Mouse (Mus musculus): ENCODE results near the gene Plekhb2. TPM values are rescaled to one million over a fixed set of nuclear protein-coding genes. Genes with fewer than 3 reads are reported as not detected.

Gene Plekhb2
- polyA plus RNA-seq, 1 experiment from 2014 or later, result 68.7 TPM

- peaks cover 88% of the 10 kb centered on the region for H3K36me3 ChIP-seq
- no peak overlapping the region for H3K4me2 ChIP-seq
- WGBS, result 95% methylated on average over 6 of the region's 6 CpGs
- 0 out of 2 replicates have a peak, but pooled peaks cover 4% of the 10 kb centered on the region for H3K4me1 ChIP-seq (replicated peaks)
- no peaks in the 10 kb centered on the region for H3K27me3 ChIP-seq
- H3K27ac ChIP-seq, result no peak overlapping the region
- ATAC-seq (ENCODE audit: low FRiP score), result no peak
- H3K9me3 ChIP-seq, result no peaks in the 10 kb centered on the region
- H3K9ac ChIP-seq, result no peak overlapping the region
- H3K4me3 ChIP-seq, result no peak overlapping the region
These were observed 30.4 kb upstream of the Plekhb2 start for GRCm38 (mm10) chr1:34819225-34819910.

GRCm38 (mm10) chr1:34821411-34821810, 28.4 kb upstream of the Plekhb2 start:
- WGBS, result 90% methylated on average over 2 of the region's 2 CpGs

GRCm38 (mm10) chr1:34822003-34822402, 27.8 kb upstream of the Plekhb2 start:
- Histone ChIP-seq H3K9ac (no peak overlapping the region), H3K4me2 (no peak overlapping the region), H3K36me3 (peaks cover 80% of the 10 kb centered on the region), H3K27me3 (no peaks in the 10 kb centered on the region), H3K4me1 (replicated peaks) (0 out of 2 replicates have a peak, but pooled peaks cover 3% of the 10 kb centered on the region), H3K9me3 (no peaks in the 10 kb centered on the region), H3K27ac (no peak overlapping the region), H3K4me3 (no peak overlapping the region)
- WGBS, result 89% methylated on average over 7 of the region's 7 CpGs
- ATAC-seq (ENCODE audit: low FRiP score), result no peak

More at GRCm38 (mm10) chr1:34821411-34821810, 28.4 kb upstream of the Plekhb2 start:
- no peaks in the 10 kb centered on the region for H3K9me3 ChIP-seq
- H3K36me3 ChIP-seq, result peaks cover 82% of the 10 kb centered on the region
- ATAC-seq (ENCODE audit: low FRiP score), result no peak
- no peak overlapping the region for H3K9ac ChIP-seq
- no peak overlapping the region for H3K4me2 ChIP-seq
- 0 out of 2 replicates have a peak, but pooled peaks cover 3% of the 10 kb centered on the region for H3K4me1 ChIP-seq (replicated peaks)
- no peaks in the 10 kb centered on the region for H3K27me3 ChIP-seq
- no peak overlapping the region for H3K27ac ChIP-seq
- no peak overlapping the region for H3K4me3 ChIP-seq

GRCm38 (mm10) chr1:34822746-34823145, 27.0 kb upstream of the Plekhb2 start:
- H3K9ac ChIP-seq, result no peak overlapping the region
- no peak overlapping the region for H3K27ac ChIP-seq
- no peak overlapping the region for H3K4me3 ChIP-seq
- peaks cover 80% of the 10 kb centered on the region for H3K36me3 ChIP-seq
- H3K4me1 ChIP-seq (replicated peaks), result 0 out of 2 replicates have a peak, but pooled peaks cover 4% of the 10 kb centered on the region
- H3K27me3 ChIP-seq, result no peaks in the 10 kb centered on the region
- H3K9me3 ChIP-seq, result no peaks in the 10 kb centered on the region
- H3K4me2 ChIP-seq, result no peak overlapping the region
- ATAC-seq (ENCODE audit: low FRiP score), result no peak
- 96% methylated on average over 7 of the region's 7 CpGs for WGBS

- H3K36me3 ChIP-seq, result peaks cover 80% of the 10 kb centered on the region
- H3K9ac ChIP-seq, result no peak overlapping the region
- no peak overlapping the region for H3K27ac ChIP-seq
- ATAC-seq (ENCODE audit: low FRiP score), result no peak
- no peaks in the 10 kb centered on the region for H3K9me3 ChIP-seq
- no peak overlapping the region for H3K4me2 ChIP-seq
- no peak overlapping the region for H3K4me3 ChIP-seq
- no peaks in the 10 kb centered on the region for H3K27me3 ChIP-seq
- WGBS, result 89% methylated on average over 6 of the region's 6 CpGs
- H3K4me1 ChIP-seq (replicated peaks), result 0 out of 2 replicates have a peak, but pooled peaks cover 7% of the 10 kb centered on the region
These were observed 26.4 kb upstream of the Plekhb2 start for GRCm38 (mm10) chr1:34823353-34823752.

GRCm38 (mm10) chr1:34824208-34824607, 25.6 kb upstream of the Plekhb2 start:
- 91% methylated on average over 8 of the region's 8 CpGs for WGBS
- H3K36me3 ChIP-seq, result peaks cover 80% of the 10 kb centered on the region
- H3K27me3 ChIP-seq, result no peaks in the 10 kb centered on the region
- no peak overlapping the region for H3K4me3 ChIP-seq
- H3K4me1 ChIP-seq (replicated peaks), result peaks cover 12% of the 10 kb centered on the region; the same call in 1 of the 2 replicates
- no peak overlapping the region for H3K4me2 ChIP-seq
- no peak overlapping the region for H3K27ac ChIP-seq
- no peaks in the 10 kb centered on the region for H3K9me3 ChIP-seq
- H3K9ac ChIP-seq, result no peak overlapping the region
- no peak for ATAC-seq (ENCODE audit: low FRiP score)

GRCm38 (mm10) chr1:34825909-34826308, 23.9 kb upstream of the Plekhb2 start:
- H3K36me3 ChIP-seq, result peaks cover 69% of the 10 kb centered on the region
- ATAC-seq (ENCODE audit: low FRiP score), result no peak

GRCm38 (mm10) chr1:34827900-34828299, 21.9 kb upstream of the Plekhb2 start:
- H3K9ac ChIP-seq, result no peak overlapping the region
- H3K4me2 ChIP-seq, result no peak overlapping the region
- no peaks in the 10 kb centered on the region for H3K27me3 ChIP-seq
- no peak overlapping the region for H3K4me3 ChIP-seq
- no peaks in the 10 kb centered on the region for H3K9me3 ChIP-seq
- no peak overlapping the region for H3K27ac ChIP-seq
- peaks cover 33% of the 10 kb centered on the region for H3K4me1 ChIP-seq (replicated peaks)
- WGBS, result 90% methylated on average over 7 of the region's 7 CpGs
- H3K36me3 ChIP-seq, result peaks cover 61% of the 10 kb centered on the region
- ATAC-seq (ENCODE audit: low FRiP score), result no peak

More at GRCm38 (mm10) chr1:34825909-34826308, 23.9 kb upstream of the Plekhb2 start:
- Histone ChIP-seq H3K4me1 (replicated peaks) (peaks cover 25% of the 10 kb centered on the region), H3K27me3 (no peaks in the 10 kb centered on the region), H3K27ac (no peak overlapping the region), H3K9me3 (no peaks in the 10 kb centered on the region), H3K4me2 (no peak overlapping the region), H3K4me3 (no peak overlapping the region), H3K9ac (no peak overlapping the region)
- WGBS, result 87% methylated on average over 9 of the region's 9 CpGs

- Histone ChIP-seq H3K4me2 (no peak overlapping the region), H3K4me3 (no peak overlapping the region), H3K9me3 (no peaks in the 10 kb centered on the region), H3K27ac (no peak overlapping the region), H3K9ac (no peak overlapping the region), H3K4me1 (replicated peaks) (peaks cover 33% of the 10 kb centered on the region), H3K27me3 (no peaks in the 10 kb centered on the region), H3K36me3 (peaks cover 53% of the 10 kb centered on the region)
- 96% methylated on average over 5 of the region's 5 CpGs for WGBS
- ATAC-seq (ENCODE audit: low FRiP score), result no peak
These were observed 21.1 kb upstream of the Plekhb2 start for GRCm38 (mm10) chr1:34828528-34829294.

GRCm38 (mm10) chr1:34830934-34831333, 18.8 kb upstream of the Plekhb2 start:
- no peak for ATAC-seq (ENCODE audit: low FRiP score)
- Histone ChIP-seq H3K9ac (no peak overlapping the region), H3K27ac (no peak overlapping the region), H3K4me3 (no peak overlapping the region), H3K4me2 (no peak overlapping the region), H3K36me3 (peaks cover 51% of the 10 kb centered on the region), H3K4me1 (replicated peaks) (peaks cover 41% of the 10 kb centered on the region), H3K27me3 (no peaks in the 10 kb centered on the region), H3K9me3 (no peaks in the 10 kb centered on the region)
- 83% methylated on average over 2 of the region's 2 CpGs for WGBS

GRCm38 (mm10) chr1:34831381-34831780, 18.4 kb upstream of the Plekhb2 start:
- no peak overlapping the region for H3K9ac ChIP-seq
- H3K27me3 ChIP-seq, result no peaks in the 10 kb centered on the region
- WGBS, result 87% methylated on average over 1 of the region's 1 CpGs
- no peaks in the 10 kb centered on the region for H3K9me3 ChIP-seq
- ATAC-seq (ENCODE audit: low FRiP score), result no peak
- H3K36me3 ChIP-seq, result peaks cover 51% of the 10 kb centered on the region
- H3K4me1 ChIP-seq (replicated peaks), result peaks cover 45% of the 10 kb centered on the region
- no peak overlapping the region for H3K4me2 ChIP-seq
- no peak overlapping the region for H3K4me3 ChIP-seq
- H3K27ac ChIP-seq, result no peak overlapping the region

GRCm38 (mm10) chr1:34834904-34835303, 14.9 kb upstream of the Plekhb2 start:
- peaks cover 54% of the 10 kb centered on the region for H3K4me1 ChIP-seq (replicated peaks)
- ATAC-seq (ENCODE audit: low FRiP score), result no peak
- no peak overlapping the region for H3K4me3 ChIP-seq
- H3K9ac ChIP-seq, result no peak overlapping the region
- H3K36me3 ChIP-seq, result peaks cover 29% of the 10 kb centered on the region
- H3K9me3 ChIP-seq, result no peaks in the 10 kb centered on the region
- H3K27me3 ChIP-seq, result no peaks in the 10 kb centered on the region
- no peak overlapping the region for H3K4me2 ChIP-seq
- 94% methylated on average over 2 of the region's 2 CpGs for WGBS
- H3K27ac ChIP-seq, result no peak overlapping the region
